Mouse (Mus musculus) liver, adult 2 months (tissue): ENCODE data around the gene Atp6v0b. TPM values are rescaled to one million over a fixed set of nuclear protein-coding genes. Genes with fewer than 3 reads are reported as not detected.
A peak's percentile ranks its signal among the peaks of the same experiment; 100 is the strongest.

Experiments
- DNase-seq: peaks from one replicate; pipeline ENCODE4 v3.0.0-alpha.2; 2011; ENCODE audit warnings: low read depth, low spot score; ENCODE audit errors: extremely low read depth
- H3K27ac ChIP-seq: fragments of 200-500 bp; replicated peaks from 2 replicates; pipeline ENCODE4 v1.5.1; 2012; ENCODE audit warnings: low read depth, mild to moderate bottlenecking, control low read depth, inconsistent platforms, low read length; ENCODE audit not compliant: insufficient read depth
- H3K27me3 ChIP-seq: fragments of 200-500 bp; 2 replicates; pipeline ENCODE4 v1.6.1; 2012; ENCODE audit warnings: mild to moderate bottlenecking, moderate library complexity, low read length, inconsistent platforms; ENCODE audit not compliant: control insufficient read depth, insufficient read depth
- H3K36me3 ChIP-seq: fragments of 200-500 bp; 2 replicates; pipeline ENCODE4 v1.6.1; 2012; ENCODE audit warnings: low read length, inconsistent platforms; ENCODE audit not compliant: control insufficient read depth, insufficient read depth
- H3K4me1 ChIP-seq: fragments of 200-500 bp; 2 replicates; pipeline ENCODE4 v1.6.1; 2011; ENCODE audit warnings: low read length; ENCODE audit not compliant: control insufficient read depth, insufficient read depth
- H3K4me3 ChIP-seq: fragments of 200-500 bp; 2 replicates; pipeline ENCODE4 v1.5.1; 2011; ENCODE audit warnings: low read depth, mild to moderate bottlenecking, control low read depth, low read length, moderate library complexity; ENCODE audit not compliant: insufficient read depth
- H3K79me2 ChIP-seq: fragments of 200-500 bp; 2 replicates; pipeline ENCODE4 v1.6.1; 2012; ENCODE audit warnings: inconsistent platforms, mild to moderate bottlenecking, low read length, moderate library complexity; ENCODE audit not compliant: control insufficient read depth, insufficient read depth
- H3K9ac ChIP-seq: fragments of 200-500 bp; 2 replicates; pipeline ENCODE4 v1.6.1; 2012; ENCODE audit warnings: low read depth, mild to moderate bottlenecking, control low read depth, inconsistent platforms, low read length
- CTCF ChIP-seq: fragments of 200-500 bp; IDR thresholded peaks from 2 replicates; pipeline ENCODE4 v1.5.1; 2011; ENCODE audit warnings: low read depth, low read length, control low read depth
- POLR2A ChIP-seq: fragments of 200-500 bp; IDR thresholded peaks from 2 replicates; pipeline ENCODE4 v1.6.1; 2011; ENCODE audit warnings: low read length, control low read depth; ENCODE audit not compliant: insufficient read depth; ENCODE audit errors: extremely low read depth
- WGBS: fragments of 180-500 bp; shearing (Covaris S2); methylation state at CpG from one replicate; pipeline ENCODE4 v1.1.7; 2018; 5-methylcytosine and 5-hydroxymethylcytosine counted together
- polyA plus RNA-seq: library from polyadenylated mRNA; depleted of rRNA; stranded (reverse); fragments of >200 nt; gene quantifications from 2 replicates; pipeline ENCODE4 v1.2.3, GENCODE M21; 2012; rRNA removed
- total RNA-seq: library from RNA; depleted of rRNA; stranded (reverse); fragments of >200 nt; gene quantifications from 2 replicates; pipeline ENCODE4 v1.2.3, GENCODE M21; 2014; rRNA removed

Atp6v0b gene
- total RNA-seq, result 124 and 163 TPM in 2 replicates
- 238 and 244 TPM in 2 replicates for polyA plus RNA-seq

DNA sequence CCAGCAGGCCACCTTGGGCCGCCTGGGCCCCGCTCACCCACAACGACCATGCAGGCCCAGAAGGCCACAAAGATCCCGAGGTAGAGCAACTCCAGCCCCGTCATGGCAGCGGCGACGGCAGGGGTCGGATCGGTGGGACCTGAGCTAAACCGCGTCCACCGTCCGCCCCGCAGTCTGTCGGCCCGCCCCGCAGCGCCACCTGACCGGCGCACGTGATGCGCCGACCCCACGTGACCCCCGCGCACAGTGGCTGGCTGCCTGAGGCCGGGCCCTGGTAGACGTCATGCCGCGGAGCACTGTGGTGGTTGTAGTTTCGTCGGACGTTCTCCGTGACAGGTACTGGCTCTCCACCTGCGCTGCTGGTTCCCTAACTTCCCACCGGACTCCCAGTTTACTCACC lies at the start of gene Atp6v0b:
Gene Atp6v0b, minus strand, starts transcription at position 201 of the 400 bp plus-strand sequence.
- TF ChIP-seq POLR2A (peak; percentile 78; the same call in 1 of the 2 replicates), CTCF (no peak)

DNA sequence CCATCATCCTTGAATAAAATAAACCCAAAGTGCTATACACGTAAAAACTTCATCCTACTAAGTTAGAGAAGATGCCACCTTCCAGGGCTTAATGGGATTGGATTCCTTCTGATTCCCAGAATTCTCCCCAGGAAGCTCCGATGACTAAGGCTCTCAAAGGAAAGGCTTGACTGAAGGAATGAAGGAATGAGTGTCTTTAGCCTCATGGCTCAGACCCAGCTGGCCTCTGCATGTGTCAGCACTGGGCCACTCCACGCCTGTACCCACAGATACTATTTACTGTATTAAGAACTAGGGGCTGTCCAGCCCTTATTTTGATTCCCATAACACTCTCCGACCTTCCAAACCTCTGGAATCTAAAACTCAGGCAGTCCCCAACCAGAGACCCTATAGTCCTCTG lies 46.9 kb upstream of the Atp6v0b start:
- peaks cover 12% of the 10 kb centered on the region for H3K4me1 ChIP-seq
- H3K9ac ChIP-seq, result no peak overlapping the region
- H3K27me3 ChIP-seq, result no peaks in the 10 kb centered on the region
- no peak overlapping the region for H3K4me3 ChIP-seq
- no peak for TF ChIP-seq POLR2A
- no peak for TF ChIP-seq CTCF
- H3K79me2 ChIP-seq, result no peaks in the 10 kb centered on the region
- 91% methylated on average over 4 of the region's 4 CpGs for WGBS
- peaks cover 6% of the 10 kb centered on the region for H3K36me3 ChIP-seq
- DNase-seq, result no peak
- no peak overlapping the region for H3K27ac ChIP-seq

More for the DNA sequence above, at the start of gene Atp6v0b:
- peak within 1 kb of the TSS; percentile 77 for H3K27ac ChIP-seq
- H3K79me2 ChIP-seq, result peaks cover 5% of the 10 kb centered on the region; the same call in 1 of the 2 replicates
- H3K4me3 ChIP-seq, result peak within 1 kb of the TSS; percentile 86
- H3K4me1 ChIP-seq, result peaks cover 14% of the 10 kb centered on the region
- under 1% methylated on average over 37 of the region's 37 CpGs for WGBS
- peak; percentile 75 for DNase-seq
- peaks cover 12% of the 10 kb centered on the region; the same call in 1 of the 2 replicates for H3K36me3 ChIP-seq
- H3K9ac ChIP-seq, result peak within 1 kb of the TSS; percentile 96
- H3K27me3 ChIP-seq, result no peaks in the 10 kb centered on the region

DNA sequence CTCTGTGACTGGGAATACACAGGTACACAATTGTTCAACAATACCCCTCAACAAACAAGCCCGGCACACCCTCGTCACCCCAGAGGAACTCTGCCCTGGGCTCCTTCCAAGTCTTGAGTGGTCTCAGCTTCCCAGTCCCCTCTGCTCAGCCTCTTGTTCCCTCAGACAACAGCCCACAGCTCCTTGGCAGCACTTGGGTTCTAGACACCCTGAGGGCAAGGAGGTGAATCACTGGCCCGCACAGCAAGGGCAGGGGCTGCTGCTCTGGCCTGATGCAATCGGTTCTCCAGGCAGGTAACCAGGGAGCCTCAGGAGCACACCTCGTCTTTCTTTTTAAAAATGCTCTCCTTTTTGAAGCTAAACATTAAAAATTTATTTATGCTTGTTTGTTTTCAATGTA lies 46.1 kb upstream of the Atp6v0b start:
- no peak overlapping the region for H3K4me3 ChIP-seq
- DNase-seq, result no peak
- H3K36me3 ChIP-seq, result peaks cover 6% of the 10 kb centered on the region
- WGBS, result 92% methylated on average over 5 of the region's 5 CpGs
- H3K27me3 ChIP-seq, result no peaks in the 10 kb centered on the region
- H3K4me1 ChIP-seq, result peaks cover 15% of the 10 kb centered on the region
- TF ChIP-seq POLR2A (no peak), CTCF (no peak)
- no peak overlapping the region for H3K27ac ChIP-seq
- H3K9ac ChIP-seq, result no peak overlapping the region
- H3K79me2 ChIP-seq, result no peaks in the 10 kb centered on the region

DNA sequence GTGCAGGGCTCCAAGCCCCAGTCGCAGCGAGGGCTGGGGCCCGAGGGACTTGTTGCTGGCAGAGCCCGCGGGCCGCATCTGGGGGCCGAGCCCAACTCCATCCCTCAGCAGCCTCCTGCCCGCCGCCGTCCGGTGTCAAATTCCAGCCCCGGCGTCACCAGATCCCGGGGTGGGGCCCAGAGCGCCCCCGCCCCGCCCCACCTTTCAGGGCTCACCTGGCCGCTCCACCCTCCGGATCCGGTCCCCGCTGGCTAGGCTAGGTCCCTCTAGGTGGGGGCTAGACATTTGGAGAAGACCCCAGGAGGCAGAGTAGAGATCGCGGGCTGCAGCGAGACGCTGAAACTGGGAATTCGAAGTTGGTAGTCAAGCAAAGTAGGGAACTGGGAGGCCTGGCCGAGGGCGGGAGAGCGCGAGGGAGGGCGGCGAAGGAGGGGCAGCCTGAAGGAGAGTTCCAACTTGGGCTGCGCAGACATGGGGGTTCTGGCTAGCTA lies 42.3 kb upstream of the Atp6v0b start, which contains the start of gene Artn:
Gene Artn, minus strand, starts transcription at position 373 of the 491 bp plus-strand sequence.
- H3K27ac ChIP-seq, result no peak within 1 kb of the TSS
- WGBS, result 3% methylated on average over 31 of the region's 33 CpGs
- H3K79me2 ChIP-seq, result no peaks in the 10 kb centered on the region
- no peak within 1 kb of the TSS for H3K9ac ChIP-seq
- H3K4me1 ChIP-seq, result peaks cover 10% of the 10 kb centered on the region
- TF ChIP-seq POLR2A (no peak), CTCF (no peak)
- H3K27me3 ChIP-seq, result peaks cover 13% of the 10 kb centered on the region
- no peaks in the 10 kb centered on the region for H3K36me3 ChIP-seq
- H3K4me3 ChIP-seq, result no peak within 1 kb of the TSS; the same call in 1 of the 2 replicates
- no peak for DNase-seq

DNA sequence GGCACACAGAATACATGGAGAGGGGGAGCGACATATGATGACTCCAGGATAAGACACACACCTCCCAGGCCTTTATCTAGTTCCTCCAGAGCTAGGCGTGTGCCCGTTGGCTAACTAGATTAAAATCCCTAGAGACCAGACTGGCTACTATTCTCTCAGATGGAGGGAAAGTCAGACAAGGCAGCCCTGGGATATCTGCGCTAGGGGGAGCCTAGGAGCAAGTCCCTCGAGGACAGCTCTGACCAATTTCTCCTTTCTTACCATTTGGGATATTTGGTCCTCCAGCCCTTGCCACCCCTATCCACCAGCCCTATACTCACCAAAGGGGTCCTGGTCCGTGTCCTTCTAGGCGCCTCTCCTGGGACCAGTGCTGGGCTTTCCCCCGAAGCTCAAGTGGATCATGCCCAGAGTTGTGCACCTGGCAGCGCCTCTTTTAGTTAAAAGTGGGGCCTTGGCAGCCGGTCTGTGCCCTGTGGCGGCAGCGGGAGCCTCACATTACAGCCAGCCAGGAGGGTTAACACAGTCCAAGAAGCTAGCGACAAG lies 41.6 kb upstream of the Atp6v0b start:
- no peak overlapping the region; the same call in 1 of the 2 replicates for H3K4me3 ChIP-seq
- H3K27me3 ChIP-seq, result peaks cover 13% of the 10 kb centered on the region
- DNase-seq, result no peak
- no peaks in the 10 kb centered on the region for H3K36me3 ChIP-seq
- peaks cover 10% of the 10 kb centered on the region for H3K4me1 ChIP-seq
- H3K9ac ChIP-seq, result no peak overlapping the region
- no peaks in the 10 kb centered on the region for H3K79me2 ChIP-seq
- TF ChIP-seq POLR2A (no peak), CTCF (peak; percentile 74)
- 3% methylated on average over 13 of the region's 13 CpGs for WGBS
- H3K27ac ChIP-seq, result no peak overlapping the region

DNA sequence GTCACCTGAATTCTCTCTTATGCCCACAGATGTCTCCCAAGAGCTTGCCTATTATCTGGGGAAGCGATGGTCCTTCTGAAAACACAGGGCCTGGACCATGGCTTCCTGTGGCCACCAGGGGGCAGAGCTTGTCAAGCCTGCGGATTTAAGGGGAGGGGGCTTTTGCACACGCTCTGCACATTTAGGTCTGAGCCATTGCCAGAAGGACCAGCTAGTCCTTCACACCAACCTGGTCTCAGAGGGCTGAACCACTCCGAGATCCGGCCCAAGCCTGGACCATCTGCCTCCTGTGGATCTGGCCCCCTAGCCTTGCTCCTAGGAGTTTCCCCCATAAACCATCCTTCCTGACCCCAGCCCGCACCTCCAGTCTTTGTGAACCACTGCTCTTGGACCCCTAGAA lies 41.1 kb upstream of the Atp6v0b start:
- 19% methylated on average over 6 of the region's 6 CpGs for WGBS
- no peak overlapping the region for H3K27ac ChIP-seq
- H3K79me2 ChIP-seq, result no peaks in the 10 kb centered on the region
- no peak overlapping the region for H3K9ac ChIP-seq
- H3K27me3 ChIP-seq, result peaks cover 13% of the 10 kb centered on the region
- peaks cover 10% of the 10 kb centered on the region for H3K4me1 ChIP-seq
- H3K36me3 ChIP-seq, result no peaks in the 10 kb centered on the region
- DNase-seq, result no peak
- TF ChIP-seq CTCF (peak; percentile 87), POLR2A (no peak)
- no peak overlapping the region for H3K4me3 ChIP-seq
